ENCODE assay signal across 9 mouse cellular contexts in genomic region chr15:85200446-85201289, GRCm38 (mm10). TPM values are rescaled to one million over a fixed set of nuclear protein-coding genes. Genes with fewer than 3 reads are reported as not detected.
DNase-seq lines count a peak whose midpoint lies in the region; ATAC-seq and TF ChIP-seq lines count a peak whose summit lies in the region.
"Had no signal": no experiment of that assay in that cellular context is flagged by ENCODE, and none has a peak within 500 bp of the region (broad histone marks: within the 10 kb centered on the region; RNA-seq: fewer than 3 reads in every experiment).

No protein-coding gene starts in this region.

- peaks cover 38% of the 10 kb centered on the region for H3K4me1 ChIP-seq in embryonic facial prominence, embryonic 10.5 days
- H3K4me1 ChIP-seq in kidney, embryonic 15.5 days = peaks cover 51% of the 10 kb centered on the region
- peaks cover under 1% of the 10 kb centered on the region; the same call in 1 of the 2 replicates for H3K4me1 ChIP-seq in liver, postnatal 0 days (ENCODE audit: insufficient read depth)

- peak; percentile 47 for ATAC-seq in kidney, embryonic 15.5 days (replicated peaks; ENCODE audit: low FRiP score)
- ATAC-seq in liver, postnatal 0 days = no peak

- H3K9me3 ChIP-seq in embryonic facial prominence, embryonic 10.5 days = no peaks in the 10 kb centered on the region
- H3K9me3 ChIP-seq in kidney, embryonic 15.5 days (replicated peaks) = no peaks in the 10 kb centered on the region
- no peaks in the 10 kb centered on the region for H3K9me3 ChIP-seq in liver, postnatal 0 days (ENCODE audit: low read length)
- H3K9me3 ChIP-seq: liver, embryonic 13.5 days had no signal

- no peak overlapping the region for H3K4me3 ChIP-seq in embryonic facial prominence, embryonic 10.5 days
- no peak overlapping the region for H3K4me3 ChIP-seq in kidney, embryonic 15.5 days (replicated peaks)
- H3K4me3 ChIP-seq in liver, postnatal 0 days (ENCODE audit: low read depth, low read length) = no peak overlapping the region
- H3K4me3 ChIP-seq: liver, embryonic 13.5 days had no signal

- TF ChIP-seq CTCF in liver, postnatal 0 days (IDR thresholded peaks at IDR 0.05; ENCODE audit: low read depth) = no peak

- TF ChIP-seq EP300 in liver, postnatal 0 days (IDR thresholded peaks at IDR 0.05; ENCODE audit: low read depth) = no peak

- no peak overlapping the region; the same call in 1 of the 2 replicates for H3K4me2 ChIP-seq in kidney, embryonic 15.5 days
- H3K4me2 ChIP-seq in liver, postnatal 0 days (ENCODE audit: low read depth, low read length) = no peak overlapping the region
- H3K4me2 ChIP-seq: liver, embryonic 13.5 days had no signal

- 45% methylated on average over 14 of the region's 14 CpGs for WGBS in embryonic facial prominence, embryonic 10.5 days
- WGBS in kidney, embryonic 15.5 days = 24% methylated on average over 14 of the region's 14 CpGs
- WGBS in liver, postnatal 0 days (ENCODE audit: insufficient replicate concordance) = 41% methylated on average over 14 of the region's 14 CpGs

- no peak overlapping the region for H3K9ac ChIP-seq in kidney, embryonic 15.5 days
- H3K9ac ChIP-seq in liver, postnatal 0 days (replicated peaks) = no peak overlapping the region
- H3K9ac ChIP-seq: liver, embryonic 13.5 days had no signal

- H3K27me3 ChIP-seq in embryonic facial prominence, embryonic 10.5 days (replicated peaks; ENCODE audit: low read depth, poor library complexity, severe bottlenecking) = peaks cover 33% of the 10 kb centered on the region
- H3K27me3 ChIP-seq in kidney, embryonic 15.5 days = no peaks in the 10 kb centered on the region
- H3K27me3 ChIP-seq in liver, postnatal 0 days (ENCODE audit: insufficient read depth, low read length) = peaks cover 1% of the 10 kb centered on the region; the same call in 1 of the 2 replicates

- peak overlapping the region; percentile 52 for H3K27ac ChIP-seq in embryonic facial prominence, embryonic 10.5 days (replicated peaks)
- peak overlapping the region; percentile 90 for H3K27ac ChIP-seq in kidney, embryonic 15.5 days
- no peak overlapping the region for H3K27ac ChIP-seq in liver, postnatal 0 days (ENCODE audit: low read depth)
- H3K27ac ChIP-seq: liver, embryonic 13.5 days had no signal

- peak; percentile 31 for DNase-seq in gastrocnemius, postnatal 25 days
- DNase-seq in gastrocnemius, adult 18-20 months (ENCODE audit: low spot score) = no peak
- no peak for DNase-seq in embryonic facial prominence, embryonic 10.5 days (ENCODE audit: low spot score)
- DNase-seq in lung, postnatal 25 days (ENCODE audit: low spot score) = peak; percentile 53
- no peak for DNase-seq in liver, postnatal 0 days
- DNase-seq in testis, postnatal 10 days (ENCODE audit: low spot score) = no peak
- DNase-seq in right cerebral cortex, postnatal 4 days = no peak
- DNase-seq: liver, embryonic 13.5 days had no signal

- H3K36me3 ChIP-seq in embryonic facial prominence, embryonic 10.5 days (replicated peaks) = no peaks in the 10 kb centered on the region
- no peaks in the 10 kb centered on the region for H3K36me3 ChIP-seq in kidney, embryonic 15.5 days
- H3K36me3 ChIP-seq in liver, postnatal 0 days (replicated peaks; ENCODE audit: insufficient read depth, low read length) = no peaks in the 10 kb centered on the region
- H3K36me3 ChIP-seq: liver, embryonic 13.5 days had no signal

RNA-seq across cellular contexts. Expression of gene Fbln1, which starts 5.1 kb away (rescaled TPM):
- 1 to 10 TPM; 8.5 to 9.0 TPM for total RNA-seq in gastrocnemius, postnatal 25 days (2021)
- total RNA-seq in gastrocnemius, adult 18-20 months (2021) = 10 to 100 TPM in 1 of 2 experiments, 1 to 10 TPM in 1; 8.5 to 11.1 TPM
- polyA plus RNA-seq in embryonic facial prominence, embryonic 10.5 days (2016; fragmentation: Nextera tagmentation; extraction: Ambion mirVana) = 198 and 207 TPM in 2 replicates
- polyA plus RNA-seq in kidney, embryonic 15.5 days (2015; fragmentation: Nextera tagmentation; extraction: Ambion mirVana) = 170 and 206 TPM in 2 replicates
- polyA plus RNA-seq in liver, postnatal 0 days (2015; fragmentation: Nextera tagmentation; extraction: Ambion mirVana) = 2.6 and 2.8 TPM in 2 replicates

Comparison
In these comparisons a context has a peak if more than half of its experiments do, and no peak if none do; other contexts are left out.
1. DNase-seq: peak in gastrocnemius, postnatal 25 days (single experiment) and lung, postnatal 25 days (single experiment); none in gastrocnemius, adult 18-20 months (single experiment), embryonic facial prominence, embryonic 10.5 days (single experiment), liver, postnatal 0 days (single experiment), testis, postnatal 10 days (single experiment) and right cerebral cortex, postnatal 4 days (single experiment).
2. RNA of gene Fbln1, which starts 5.1 kb away (polyA plus RNA-seq): 198 to 207 TPM in embryonic facial prominence, embryonic 10.5 days and 170 to 206 TPM in kidney, embryonic 15.5 days; 2.6 to 2.8 TPM in liver, postnatal 0 days; every median in the first group is over 10 times any median in the second.